ENCODE assay signal across 8 mouse cellular contexts in genomic region chr8:114205221-114205901, GRCm38 (mm10). TPM values are rescaled to one million over a fixed set of nuclear protein-coding genes. Genes with fewer than 3 reads are reported as not detected.
DNase-seq lines count a peak whose midpoint lies in the region; ATAC-seq lines count a peak whose summit lies in the region.

Gene Vat1l (plus strand): TSS chr8:114205612.

- H3K9me3 ChIP-seq in heart, embryonic 10.5 days = no peaks in the 10 kb centered on the region
- H3K9me3 ChIP-seq in embryonic facial prominence, embryonic 14.5 days (ENCODE audit: control insufficient read depth, low read length) = no peaks in the 10 kb centered on the region
- H3K9me3 ChIP-seq in intestine, embryonic 14.5 days (ENCODE audit: control insufficient read depth, low read length) = no peaks in the 10 kb centered on the region
- no peaks in the 10 kb centered on the region for H3K9me3 ChIP-seq in liver, embryonic 15.5 days (replicated peaks)

- peak within 1 kb of the TSS; percentile 49 for H3K9ac ChIP-seq in embryonic facial prominence, embryonic 14.5 days (ENCODE audit: low read depth, low read length)
- no peak within 1 kb of the TSS for H3K9ac ChIP-seq in intestine, embryonic 14.5 days (ENCODE audit: low read length)
- H3K9ac ChIP-seq in liver, embryonic 15.5 days = no peak within 1 kb of the TSS

- no peak within 1 kb of the TSS for H3K27ac ChIP-seq in heart, embryonic 10.5 days
- no peak within 1 kb of the TSS for H3K27ac ChIP-seq in embryonic facial prominence, embryonic 14.5 days (replicated peaks; ENCODE audit: low read depth, low read length)
- no peak within 1 kb of the TSS for H3K27ac ChIP-seq in intestine, embryonic 14.5 days (ENCODE audit: low read depth)
- no peak within 1 kb of the TSS for H3K27ac ChIP-seq in liver, embryonic 15.5 days (replicated peaks)

- peak; percentile 88 for ATAC-seq in embryonic facial prominence, embryonic 14.5 days (ENCODE audit: low read depth)
- ATAC-seq in intestine, embryonic 14.5 days (replicated peaks; ENCODE audit: low FRiP score, low TSS enrichment, low read depth) = peak; percentile 80; the same call in 1 of the 2 replicates
- ATAC-seq in liver, embryonic 15.5 days (ENCODE audit: insufficient read depth) = no peak

- H3K4me3 ChIP-seq in heart, embryonic 10.5 days = peak within 1 kb of the TSS; percentile 66
- H3K4me3 ChIP-seq in embryonic facial prominence, embryonic 14.5 days (ENCODE audit: low read depth, low read length) = peak within 1 kb of the TSS; percentile 52
- peak within 1 kb of the TSS; percentile 46 for H3K4me3 ChIP-seq in intestine, embryonic 14.5 days (ENCODE audit: low read depth, low read length)
- no peak within 1 kb of the TSS for H3K4me3 ChIP-seq in liver, embryonic 15.5 days (replicated peaks)

- DNase-seq in heart, embryonic 10.5 days (ENCODE audit: low spot score) = no peak
- no peak for DNase-seq in heart, postnatal 4 days
- peak; percentile 24 for DNase-seq in adrenal gland, postnatal 25 days
- peak; percentile 49 for DNase-seq in embryonic facial prominence, embryonic 14.5 days (ENCODE audit: low spot score)
- no peak for DNase-seq in intestine, embryonic 14.5 days (ENCODE audit: low spot score)
- DNase-seq in right cerebral cortex, postnatal 14 days = peak; percentile 30
- no peak for DNase-seq in spleen, adult 18-20 months

- H3K36me3 ChIP-seq in heart, embryonic 10.5 days = no peaks in the 10 kb centered on the region
- H3K36me3 ChIP-seq in embryonic facial prominence, embryonic 14.5 days (ENCODE audit: control insufficient read depth, insufficient read depth, low read length) = no peaks in the 10 kb centered on the region
- no peaks in the 10 kb centered on the region for H3K36me3 ChIP-seq in intestine, embryonic 14.5 days (ENCODE audit: control insufficient read depth, insufficient read depth, low read length)
- H3K36me3 ChIP-seq in liver, embryonic 15.5 days (replicated peaks) = no peaks in the 10 kb centered on the region

- peaks cover 11% of the 10 kb centered on the region for H3K4me1 ChIP-seq in heart, embryonic 10.5 days
- H3K4me1 ChIP-seq in embryonic facial prominence, embryonic 14.5 days (ENCODE audit: control insufficient read depth, insufficient read depth, low read length) = peaks cover 4% of the 10 kb centered on the region; the same call in 1 of the 2 replicates
- H3K4me1 ChIP-seq in intestine, embryonic 14.5 days (replicated peaks; ENCODE audit: control insufficient read depth, insufficient read depth, low read length) = 0 out of 2 replicates have a peak, but pooled peaks cover 4% of the 10 kb centered on the region
- H3K4me1 ChIP-seq in liver, embryonic 15.5 days (replicated peaks) = no peaks in the 10 kb centered on the region

- peak within 1 kb of the TSS; percentile 83 for H3K4me2 ChIP-seq in embryonic facial prominence, embryonic 14.5 days (ENCODE audit: low read depth, low read length)
- peak within 1 kb of the TSS; percentile 67 for H3K4me2 ChIP-seq in intestine, embryonic 14.5 days (ENCODE audit: low read length)
- peak within 1 kb of the TSS; percentile 41 for H3K4me2 ChIP-seq in liver, embryonic 15.5 days

- WGBS in heart, embryonic 10.5 days = under 1% methylated on average over 39 of the region's 39 CpGs
- WGBS in embryonic facial prominence, embryonic 14.5 days = under 1% methylated on average over 39 of the region's 39 CpGs
- WGBS in intestine, embryonic 14.5 days = under 1% methylated on average over 39 of the region's 39 CpGs
- under 1% methylated on average over 39 of the region's 39 CpGs for whole genome bisulfite sequencing in liver, embryonic 15.5 days (ENCODE audit: insufficient replicate concordance)

- peaks cover 51% of the 10 kb centered on the region for H3K27me3 ChIP-seq in heart, embryonic 10.5 days (ENCODE audit: insufficient read depth, poor library complexity, severe bottlenecking)
- peaks cover 27% of the 10 kb centered on the region for H3K27me3 ChIP-seq in embryonic facial prominence, embryonic 14.5 days (replicated peaks; ENCODE audit: control insufficient read depth, insufficient read depth, low read length)
- peaks cover 33% of the 10 kb centered on the region for H3K27me3 ChIP-seq in intestine, embryonic 14.5 days (replicated peaks; ENCODE audit: control insufficient read depth, insufficient read depth, low read length)
- peaks cover 36% of the 10 kb centered on the region for H3K27me3 ChIP-seq in liver, embryonic 15.5 days

RNA-seq across cellular contexts. Expression of gene Vat1l, which starts in this region (rescaled TPM):
- polyA plus RNA-seq in heart, embryonic 10.5 days (2016; fragmentation: Nextera tagmentation; extraction: Ambion mirVana) = 0.91 and 1.9 TPM in 2 replicates
- under 1 TPM; 0.67 to 0.72 TPM for total RNA-seq in heart, postnatal 4 days (2021)
- total RNA-seq in adrenal gland, postnatal 25 days (2021) = 11.5 and 17.5 TPM in 2 replicates
- polyA plus RNA-seq in embryonic facial prominence, embryonic 14.5 days (2014; fragmentation: Nextera tagmentation; extraction: Ambion mirVana) = 5.0 and 6.0 TPM in 2 replicates
- 2.5 and 2.8 TPM in 2 replicates for polyA plus RNA-seq in intestine, embryonic 14.5 days (2014; fragmentation: Nextera tagmentation; extraction: Ambion mirVana)
- 0.02 TPM in 1 of 2 replicates, not detected in the other for polyA plus RNA-seq in liver, embryonic 15.5 days (2015; fragmentation: Nextera tagmentation; extraction: Ambion mirVana)

Comparison
In these comparisons a context has a peak if more than half of its experiments do, and no peak if none do; other contexts are left out.
1. DNase-seq: peak in adrenal gland, postnatal 25 days (single experiment), embryonic facial prominence, embryonic 14.5 days (single experiment) and right cerebral cortex, postnatal 14 days (single experiment); none in heart, embryonic 10.5 days (single experiment), heart, postnatal 4 days (single experiment), intestine, embryonic 14.5 days (single experiment) and spleen, adult 18-20 months (0 of 2).
2. Peak in every context shown above with its lines, with median percentiles within 50 percentile points of each other: H3K4me2 ChIP-seq.